Mouse (Mus musculus) layer of hippocampus, postnatal 14 days (tissue): ENCODE measurements around the gene Il1rl2. TPM values are rescaled to one million over a fixed set of nuclear protein-coding genes. Genes with fewer than 3 reads are reported as not detected.

ENCODE experiments used
- DNase-seq, 2 experiments: peaks; one replicate each; pipeline ENCODE4 v3.0.0; 2021 to 2022; ENCODE audit warnings: low spot score in 2 of 2, mixed read lengths in 1 of 2
- total RNA-seq, 2 experiments: library from RNA; stranded (reverse); gene quantifications; 2 replicates each; pipeline ENCODE4 v1.2.3; 2021

Il1rl2 gene
- total RNA-seq, 2 experiments from 2014 or later, result 0.55 to 0.99 TPM

GRCm38 (mm10) chr1:40324955-40325702 is 719 bp downstream of the Il1rl2 start:
- no peak for DNase-seq

- DNase-seq, result no peak
Observed at GRCm38 (mm10) chr1:40325711-40326327, 1.4 kb downstream of the Il1rl2 start.

GRCm38 (mm10) chr1:40327604-40328003 is 3.2 kb downstream of the Il1rl2 start:
- no peak for DNase-seq

GRCm38 (mm10) chr1:40329526-40329925 is 5.1 kb downstream of the Il1rl2 start:
- no peak for DNase-seq

GRCm38 (mm10) chr1:40330181-40330580 is 5.8 kb downstream of the Il1rl2 start:
- no peak for DNase-seq

- DNase-seq, result no peak
Observed at GRCm38 (mm10) chr1:40339346-40339745, 14.9 kb downstream of the Il1rl2 start.

- no peak for DNase-seq
Observed at GRCm38 (mm10) chr1:40340102-40340501, 15.7 kb downstream of the Il1rl2 start.

GRCm38 (mm10) chr1:40352158-40352903 is 27.9 kb downstream of the Il1rl2 start:
- DNase-seq, result no peak

- no peak for DNase-seq
Observed at GRCm38 (mm10) chr1:40352904-40353286, 28.5 kb downstream of the Il1rl2 start.

GRCm38 (mm10) chr1:40354665-40355064 is 30.3 kb downstream of the Il1rl2 start:
- no peak for DNase-seq

- DNase-seq, result no peak
Observed at GRCm38 (mm10) chr1:40355431-40355843, 31.0 kb downstream of the Il1rl2 start.

GRCm38 (mm10) chr1:40355904-40356521 is 31.6 kb downstream of the Il1rl2 start:
- no peak for DNase-seq

GRCm38 (mm10) chr1:40357921-40358320 is 33.5 kb downstream of the Il1rl2 start:
- DNase-seq, result no peak

- DNase-seq, result no peak
Observed at GRCm38 (mm10) chr1:40358351-40358750, 33.9 kb downstream of the Il1rl2 start.

- no peak for DNase-seq
Observed at GRCm38 (mm10) chr1:40358771-40359181, 34.4 kb downstream of the Il1rl2 start.

- no peak for DNase-seq
Observed at GRCm38 (mm10) chr1:40359731-40360130, 35.3 kb downstream of the Il1rl2 start.

GRCm38 (mm10) chr1:40360969-40361368 is 36.6 kb downstream of the Il1rl2 start:
- DNase-seq, result no peak

GRCm38 (mm10) chr1:40361596-40361995 is 37.2 kb downstream of the Il1rl2 start:
- DNase-seq, result no peak

GRCm38 (mm10) chr1:40362784-40363183 is 38.4 kb downstream of the Il1rl2 start:
- DNase-seq, result no peak

- no peak for DNase-seq
Observed at GRCm38 (mm10) chr1:40372951-40373350, 48.5 kb downstream of the Il1rl2 start.

- DNase-seq, result peak in 1 of 2 experiments; percentile 65
Observed at GRCm38 (mm10) chr1:40375148-40375547, 50.7 kb downstream of the Il1rl2 start.

- no peak for DNase-seq
Observed at GRCm38 (mm10) chr1:40376745-40377144, 52.3 kb downstream of the Il1rl2 start.
